Comparison of ENCODE assay signal across 19 mouse cellular contexts in genomic region chr3:14971647-14972046, GRCm38 (mm10).
"Had no signal": no experiment of that assay in that cellular context is flagged by ENCODE, and none has a peak within 500 bp of the region (broad histone marks: within the 10 kb centered on the region; RNA-seq: fewer than 3 reads in every experiment).

No protein-coding gene starts in this region.

- H3K36me3 ChIP-seq: limb, embryonic 12.5 days; limb, embryonic 15.5 days; liver, embryonic 15.5 days; midbrain, embryonic 12.5 days; midbrain, embryonic 15.5 days; neural tube, embryonic 12.5 days; neural tube, embryonic 15.5 days had no signal

- DNase-seq: kidney, adult 18-20 months; kidney, adult 9 months; kidney, postnatal 14 days; kidney, postnatal 4 days; left cerebral cortex, postnatal 4 days; lung, embryonic 14.5 days; right cerebral cortex, adult 18-20 months; right cerebral cortex, postnatal 14 days; right cerebral cortex, postnatal 4 days; thymus, postnatal 25 days had no signal

- H3K9ac ChIP-seq: limb, embryonic 12.5 days; limb, embryonic 15.5 days; liver, embryonic 15.5 days; lung, embryonic 14.5 days; midbrain, embryonic 12.5 days; midbrain, embryonic 15.5 days; neural tube, embryonic 12.5 days; neural tube, embryonic 15.5 days had no signal

- H3K27ac ChIP-seq: limb, embryonic 12.5 days; limb, embryonic 15.5 days; liver, embryonic 15.5 days; macrophage; midbrain, embryonic 12.5 days; midbrain, embryonic 15.5 days; neural tube, embryonic 12.5 days; neural tube, embryonic 15.5 days had no signal

- H3K4me3 ChIP-seq: limb, embryonic 12.5 days; limb, embryonic 15.5 days; liver, embryonic 15.5 days; midbrain, embryonic 12.5 days; midbrain, embryonic 15.5 days; neural tube, embryonic 12.5 days; neural tube, embryonic 15.5 days had no signal

- H3K4me1 ChIP-seq: limb, embryonic 15.5 days; liver, embryonic 15.5 days; midbrain, embryonic 12.5 days; midbrain, embryonic 15.5 days; neural tube, embryonic 12.5 days; neural tube, embryonic 15.5 days had no signal

- ATAC-seq: lung, postnatal 0 days; midbrain, embryonic 15.5 days had no signal

- H3K27me3 ChIP-seq: limb, embryonic 12.5 days; limb, embryonic 15.5 days; liver, embryonic 15.5 days; midbrain, embryonic 12.5 days; midbrain, embryonic 15.5 days; neural tube, embryonic 12.5 days; neural tube, embryonic 15.5 days had no signal

- H3K9me3 ChIP-seq: limb, embryonic 12.5 days; limb, embryonic 15.5 days; liver, embryonic 15.5 days; midbrain, embryonic 12.5 days; midbrain, embryonic 15.5 days; neural tube, embryonic 12.5 days; neural tube, embryonic 15.5 days had no signal

- H3K4me2 ChIP-seq: limb, embryonic 12.5 days; limb, embryonic 15.5 days; liver, embryonic 15.5 days; lung, embryonic 14.5 days; midbrain, embryonic 12.5 days; midbrain, embryonic 15.5 days; neural tube, embryonic 12.5 days; neural tube, embryonic 15.5 days had no signal
